Comparison of ENCODE assay signal across 18 mouse cellular contexts in the genomic region with DNA sequence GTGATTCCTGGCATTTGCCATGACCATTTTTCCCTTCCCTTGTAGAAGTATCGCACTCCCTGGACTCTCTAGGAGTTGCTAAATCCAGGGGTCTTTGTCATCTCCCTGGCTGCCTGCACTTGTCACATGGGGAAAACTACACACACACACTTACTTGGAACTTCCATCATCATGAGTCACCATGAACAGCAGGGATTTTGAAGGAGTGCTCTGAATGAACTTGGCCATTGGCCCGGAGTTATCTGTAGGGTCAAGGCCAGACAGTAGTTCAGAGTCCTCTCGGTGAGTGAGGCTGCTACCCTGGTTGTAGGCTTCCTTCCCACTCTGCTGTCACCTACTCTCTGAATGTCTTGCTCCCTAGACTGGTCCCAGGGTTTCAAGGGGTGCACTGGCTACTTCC. TPM values are rescaled to one million over a fixed set of nuclear protein-coding genes. Genes with fewer than 3 reads are reported as not detected.
A peak's percentile ranks its signal among the peaks of the same experiment; 100 is the strongest.
DNase-seq lines count a peak whose midpoint lies in the region; ATAC-seq and TF ChIP-seq lines count a peak whose summit lies in the region.
"Had no signal": no experiment of that assay in that cellular context is flagged by ENCODE, and none has a peak within 500 bp of the region (broad histone marks: within the 10 kb centered on the region; RNA-seq: fewer than 3 reads in every experiment).

No protein-coding gene starts in this region.

- 68% methylated on average over 3 of the region's 3 CpGs for WGBS in heart, embryonic 11.5 days (ENCODE audit: insufficient replicate concordance)
- 67% methylated on average over 3 of the region's 3 CpGs for WGBS in intestine, postnatal 0 days
- 91% methylated on average over 3 of the region's 3 CpGs for WGBS in hindbrain, embryonic 12.5 days

- H3K4me3 ChIP-seq in heart, embryonic 11.5 days (ENCODE audit: low read depth, low read length) = no peak overlapping the region
- H3K4me3 ChIP-seq in intestine, postnatal 0 days (ENCODE audit: low read depth, low read length) = no peak overlapping the region
- H3K4me3 ChIP-seq in hindbrain, embryonic 12.5 days = no peak overlapping the region
- H3K4me3 ChIP-seq: hindbrain, embryonic 15.5 days; midbrain, embryonic 13.5 days; neural tube, embryonic 13.5 days had no signal

- H3K27me3 ChIP-seq in heart, embryonic 11.5 days (ENCODE audit: control insufficient read depth, insufficient read depth, low read length) = no peaks in the 10 kb centered on the region
- no peaks in the 10 kb centered on the region for H3K27me3 ChIP-seq in intestine, postnatal 0 days (replicated peaks; ENCODE audit: control insufficient read depth, insufficient read depth, low read length)
- no peaks in the 10 kb centered on the region for H3K27me3 ChIP-seq in hindbrain, embryonic 12.5 days
- H3K27me3 ChIP-seq: hindbrain, embryonic 15.5 days; midbrain, embryonic 13.5 days; neural tube, embryonic 13.5 days had no signal

- no peak overlapping the region for H3K4me2 ChIP-seq in heart, embryonic 11.5 days
- no peak overlapping the region for H3K4me2 ChIP-seq in intestine, postnatal 0 days (replicated peaks; ENCODE audit: low read depth)
- H3K4me2 ChIP-seq in hindbrain, embryonic 12.5 days (replicated peaks) = no peak overlapping the region
- H3K4me2 ChIP-seq: hindbrain, embryonic 15.5 days; midbrain, embryonic 13.5 days; neural tube, embryonic 13.5 days had no signal

- H3K4me1 ChIP-seq in heart, embryonic 11.5 days (ENCODE audit: control insufficient read depth, insufficient read depth, low read length) = peaks cover 3% of the 10 kb centered on the region; the same call in 1 of the 2 replicates
- no peaks in the 10 kb centered on the region for H3K4me1 ChIP-seq in intestine, postnatal 0 days (replicated peaks; ENCODE audit: control insufficient read depth, insufficient read depth, low read length)
- no peaks in the 10 kb centered on the region for H3K4me1 ChIP-seq in hindbrain, embryonic 12.5 days
- H3K4me1 ChIP-seq: hindbrain, embryonic 15.5 days; midbrain, embryonic 13.5 days; neural tube, embryonic 13.5 days had no signal

- H3K9ac ChIP-seq in heart, embryonic 11.5 days (ENCODE audit: low read depth, low read length) = no peak overlapping the region
- no peak overlapping the region for H3K9ac ChIP-seq in intestine, postnatal 0 days (ENCODE audit: low read depth, low read length)
- no peak overlapping the region for H3K9ac ChIP-seq in hindbrain, embryonic 12.5 days
- H3K9ac ChIP-seq: hindbrain, embryonic 15.5 days; midbrain, embryonic 13.5 days; neural tube, embryonic 13.5 days had no signal

- TF ChIP-seq CTCF in intestine, postnatal 0 days (IDR thresholded peaks at IDR 0.05; ENCODE audit: low read depth) = no peak

- no peak for ATAC-seq in heart, embryonic 11.5 days (replicated peaks; ENCODE audit: insufficient number of reproducible peaks, low FRiP score, low TSS enrichment)
- ATAC-seq in intestine, postnatal 0 days = peak; percentile 33; the same call in 1 of the 2 replicates
- ATAC-seq in hindbrain, embryonic 12.5 days (ENCODE audit: low FRiP score) = no peak
- ATAC-seq: midbrain, embryonic 13.5 days had no signal

- H3K27ac ChIP-seq in heart, embryonic 11.5 days (ENCODE audit: low read depth, low read length) = no peak overlapping the region
- no peak overlapping the region for H3K27ac ChIP-seq in intestine, postnatal 0 days (ENCODE audit: low read depth, low read length)
- no peak overlapping the region for H3K27ac ChIP-seq in hindbrain, embryonic 12.5 days
- H3K27ac ChIP-seq: hindbrain, embryonic 15.5 days; midbrain, embryonic 13.5 days; neural tube, embryonic 13.5 days had no signal

- no peaks in the 10 kb centered on the region for H3K9me3 ChIP-seq in heart, embryonic 11.5 days (replicated peaks; ENCODE audit: control insufficient read depth, low read length)
- no peaks in the 10 kb centered on the region for H3K9me3 ChIP-seq in intestine, postnatal 0 days (ENCODE audit: control insufficient read depth)
- H3K9me3 ChIP-seq in hindbrain, embryonic 12.5 days (replicated peaks) = no peaks in the 10 kb centered on the region
- H3K9me3 ChIP-seq: hindbrain, embryonic 15.5 days; midbrain, embryonic 13.5 days; neural tube, embryonic 13.5 days had no signal

- peak; percentile 96 for DNase-seq in heart, adult 11 months
- DNase-seq in adrenal gland, adult 18-20 months (ENCODE audit: low spot score in 2 of 2) = peak; percentile 54 to 70
- peak; percentile 31 to 55 for DNase-seq in heart, adult 9 months (ENCODE audit: low spot score in 2 of 2)
- no peak for DNase-seq in layer of hippocampus, postnatal 25 days (ENCODE audit: extremely low spot score in 1 of 2, low spot score in 1 of 2)
- no peak for DNase-seq in spleen, postnatal 36 days (ENCODE audit: low spot score in 2 of 2)
- DNase-seq: cerebellum, adult 11 months; thymus, postnatal 25 days had no signal

- H3K36me3 ChIP-seq in heart, embryonic 11.5 days (ENCODE audit: control insufficient read depth, insufficient read depth, low read length) = no peaks in the 10 kb centered on the region
- no peaks in the 10 kb centered on the region for H3K36me3 ChIP-seq in intestine, postnatal 0 days (ENCODE audit: control insufficient read depth, insufficient read depth)
- H3K36me3 ChIP-seq in hindbrain, embryonic 12.5 days = no peaks in the 10 kb centered on the region
- H3K36me3 ChIP-seq: hindbrain, embryonic 15.5 days; midbrain, embryonic 13.5 days; neural tube, embryonic 13.5 days had no signal

RNA-seq across cellular contexts. Expression of gene Mx1, which starts 12.9 kb away (rescaled TPM):
- not detected in 2 replicates for polyA plus RNA-seq in heart, embryonic 11.5 days (2014; fragmentation: Nextera tagmentation; extraction: Ambion mirVana)
- 1 to 10 TPM; 1.5 to 2.2 TPM for total RNA-seq in adrenal gland, adult 18-20 months (2021)
- 0.18 and 0.81 TPM in 2 replicates for polyA plus RNA-seq in intestine, postnatal 0 days (2015; fragmentation: Nextera tagmentation; extraction: Ambion mirVana)
- total RNA-seq in layer of hippocampus, postnatal 25 days (2021) = 1 to 10 TPM in 1 of 2 experiments, under 1 TPM in 1; 0.89 to 1.2 TPM
- 0.21 TPM in 1 of 2 replicates, not detected in the other for polyA plus RNA-seq in hindbrain, embryonic 12.5 days (2016; fragmentation: Nextera tagmentation; extraction: Ambion mirVana)
- polyA plus RNA-seq: kidney, embryonic 16.5 days had no signal

RNA-seq across cellular contexts. Expression of gene Fam3b, which starts 39.0 kb away (rescaled TPM):
- not detected in 2 replicates for polyA plus RNA-seq in heart, embryonic 11.5 days (2014; fragmentation: Nextera tagmentation; extraction: Ambion mirVana)
- total RNA-seq in adrenal gland, adult 18-20 months (2021) = not detected
- 4.4 and 5.8 TPM in 2 replicates for polyA plus RNA-seq in intestine, postnatal 0 days (2015; fragmentation: Nextera tagmentation; extraction: Ambion mirVana)
- total RNA-seq in layer of hippocampus, postnatal 25 days (2021) = not detected
- polyA plus RNA-seq in hindbrain, embryonic 12.5 days (2016; fragmentation: Nextera tagmentation; extraction: Ambion mirVana) = not detected in 2 replicates
- total RNA-seq: adrenal gland, postnatal 4 days; left cerebral cortex, adult 18-20 months had no signal
- polyA plus RNA-seq: cortical plate, adult 2 months; hindbrain, embryonic 15.5 days; kidney, embryonic 16.5 days; limb, embryonic 14.5 days; midbrain, embryonic 13.5 days; neural tube, embryonic 13.5 days had no signal

Comparison
In these comparisons a context has a peak if more than half of its experiments do, and no peak if none do; other contexts are left out.
1. DNase-seq: peak in heart, adult 11 months (single experiment), adrenal gland, adult 18-20 months (2 of 2) and heart, adult 9 months (2 of 2); none in layer of hippocampus, postnatal 25 days (0 of 2) and spleen, postnatal 36 days (0 of 2).